Mouse (Mus musculus) layer of hippocampus, adult 9-10 months (tissue): ENCODE results near the gene Zfp330.
A peak's percentile ranks its signal among the peaks of the same experiment; 100 is the strongest.

Experiments used
- DNase-seq: peaks from one replicate; pipeline ENCODE4 v3.0.0; 2022; ENCODE audit warnings: low spot score

Zfp330 gene

DNA sequence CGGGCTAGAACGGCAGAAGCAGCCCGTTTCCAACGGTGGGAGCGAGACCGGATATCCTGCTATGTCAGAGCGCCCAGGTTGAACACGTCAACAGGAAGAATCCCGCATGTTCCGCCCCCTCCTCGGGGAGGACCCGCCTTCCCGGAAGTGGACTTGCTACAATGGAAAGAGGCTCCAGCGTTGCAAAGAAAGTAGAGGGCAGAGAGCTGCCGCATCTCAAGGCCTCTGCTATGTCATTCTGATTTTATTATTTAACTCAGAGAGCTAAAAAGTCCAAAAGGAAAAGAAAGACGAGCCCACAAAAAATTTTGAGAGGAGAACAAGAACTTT lies at the start of gene Zfp330:
Gene Zfp330, minus strand, starts transcription at position 68 of the 330 bp plus-strand sequence.
- DNase-seq: peak; percentile 87

GRCm38 (mm10) chr8:82777945-82778344 lies 4.0 kb upstream of the Zfp330 start:
- DNase-seq: no peak

DNA sequence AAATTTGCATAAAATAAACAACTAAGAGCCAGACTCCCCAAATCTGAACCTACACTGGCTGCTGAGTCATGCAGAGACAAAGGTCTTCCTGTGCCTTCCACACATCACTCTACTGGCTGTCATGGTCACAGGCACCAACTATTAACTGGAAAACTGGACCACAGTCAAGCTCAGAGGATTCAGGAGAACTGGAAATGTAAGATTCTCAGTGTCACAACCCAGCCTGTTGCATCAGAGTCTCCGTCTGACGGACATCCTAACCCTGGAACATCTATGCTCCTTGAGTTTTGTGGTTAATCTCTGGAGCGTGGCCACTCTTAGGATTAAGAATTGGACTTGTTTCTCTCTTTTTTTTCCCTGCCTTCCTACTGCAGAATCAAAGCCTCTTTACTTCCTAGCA lies 3.4 kb upstream of the Zfp330 start:
- DNase-seq: no peak

GRCm38 (mm10) chr8:82774482-82774881 lies 522 bp upstream of the Zfp330 start:
- no peak for DNase-seq

- no peak for DNase-seq
These were observed 448 bp downstream of the Zfp330 start for GRCm38 (mm10) chr8:82773332-82774092.

GRCm38 (mm10) chr8:82770886-82771285 lies 3.1 kb downstream of the Zfp330 start:
- DNase-seq: no peak

- DNase-seq: no peak
These were observed 14.9 kb downstream of the Zfp330 start for GRCm38 (mm10) chr8:82759071-82759470.

DNA sequence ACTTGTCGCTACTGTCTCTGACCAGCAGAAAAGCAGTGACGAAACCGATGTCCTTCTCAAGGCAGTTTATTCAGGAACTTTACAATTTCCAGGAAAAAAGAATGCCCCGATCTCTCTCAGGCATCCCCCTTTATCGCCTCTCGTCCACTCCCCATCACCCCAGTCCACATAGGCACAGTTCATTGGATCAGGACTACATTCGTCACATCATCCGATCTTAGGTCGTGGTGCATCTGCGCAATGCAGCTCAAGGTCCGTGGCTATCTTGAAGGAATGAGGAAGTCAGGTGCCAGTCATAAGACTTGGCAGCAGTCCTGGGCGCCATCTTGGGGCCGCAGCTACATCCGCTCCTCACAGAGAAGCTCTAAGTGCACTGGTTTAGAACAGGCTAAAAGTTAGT lies 19.0 kb downstream of the Zfp330 start:
- no peak for DNase-seq

GRCm38 (mm10) chr8:82746617-82747016 lies 27.3 kb downstream of the Zfp330 start:
- DNase-seq: no peak

- DNase-seq: peak; percentile 59
These were observed 29.8 kb downstream of the Zfp330 start for GRCm38 (mm10) chr8:82743905-82744904.
